15 mouse cellular contexts compared by ENCODE assay signal in the genomic region with DNA sequence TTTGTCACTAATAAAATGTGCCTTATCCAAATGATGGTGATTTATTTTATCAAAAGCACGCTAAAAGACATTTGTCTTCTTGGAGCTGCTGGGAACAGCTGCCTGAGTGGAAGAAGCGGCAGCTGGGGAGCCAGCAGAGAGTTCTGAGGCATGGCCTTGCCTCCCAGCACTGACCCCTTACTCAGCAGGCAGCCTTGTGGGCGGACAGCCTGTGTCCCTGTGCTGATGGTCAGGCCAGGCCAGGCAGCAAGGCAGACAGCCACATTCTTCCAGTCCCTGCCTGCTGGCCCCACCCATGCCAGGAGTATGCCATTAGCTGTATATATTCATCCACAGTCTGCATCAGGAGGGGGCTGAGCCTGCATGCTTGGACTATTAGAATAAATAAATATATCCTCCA.
A peak's percentile ranks its signal among the peaks of the same experiment; 100 is the strongest.
DNase-seq lines count a peak whose midpoint lies in the region; ATAC-seq lines count a peak whose summit lies in the region.
"Had no signal": no experiment of that assay in that cellular context is flagged by ENCODE, and none has a peak within 500 bp of the region (broad histone marks: within the 10 kb centered on the region; RNA-seq: fewer than 3 reads in every experiment).

No protein-coding gene starts in this region.

- no peaks in the 10 kb centered on the region for H3K9me3 ChIP-seq in midbrain, embryonic 10.5 days (replicated peaks)
- H3K9me3 ChIP-seq in midbrain, embryonic 13.5 days = no peaks in the 10 kb centered on the region
- H3K9me3 ChIP-seq in embryonic facial prominence, embryonic 10.5 days = no peaks in the 10 kb centered on the region
- no peaks in the 10 kb centered on the region for H3K9me3 ChIP-seq in midbrain, embryonic 12.5 days
- H3K9me3 ChIP-seq: heart, embryonic 10.5 days had no signal

- no peak overlapping the region for H3K4me2 ChIP-seq in midbrain, embryonic 13.5 days (replicated peaks)
- H3K4me2 ChIP-seq in midbrain, embryonic 12.5 days (replicated peaks) = peak overlapping the region; percentile 38; the same call in 1 of the 2 replicates

- H3K27me3 ChIP-seq in midbrain, embryonic 10.5 days (ENCODE audit: low read depth, poor library complexity, severe bottlenecking) = peaks cover 84% of the 10 kb centered on the region
- H3K27me3 ChIP-seq in midbrain, embryonic 13.5 days = peaks cover 70% of the 10 kb centered on the region
- H3K27me3 ChIP-seq in embryonic facial prominence, embryonic 10.5 days (replicated peaks; ENCODE audit: low read depth, poor library complexity, severe bottlenecking) = peaks cover 81% of the 10 kb centered on the region
- H3K27me3 ChIP-seq in midbrain, embryonic 12.5 days = peaks cover 74% of the 10 kb centered on the region

- 9% methylated on average over 3 of the region's 3 CpGs for WGBS in midbrain, embryonic 10.5 days
- WGBS in midbrain, embryonic 13.5 days = 10% methylated on average over 3 of the region's 3 CpGs
- WGBS in embryonic facial prominence, embryonic 10.5 days = 18% methylated on average over 3 of the region's 3 CpGs
- 3% methylated on average over 3 of the region's 3 CpGs for WGBS in midbrain, embryonic 12.5 days

- peak; percentile 66 for DNase-seq in midbrain, embryonic 10.5 days (ENCODE audit: low spot score)
- peak; percentile 45 for DNase-seq in embryonic facial prominence, embryonic 10.5 days (ENCODE audit: low spot score)
- DNase-seq in retina, postnatal 1 day = peak; percentile 45
- DNase-seq in lung, postnatal 10 days = no peak
- DNase-seq: adrenal gland, postnatal 25 days; cerebellum, adult 8-10 months; gastrocnemius, postnatal 14 days; heart, postnatal 14 days; kidney, postnatal 10 days had no signal

- H3K27ac ChIP-seq in midbrain, embryonic 10.5 days (replicated peaks) = peak overlapping the region; percentile 59; the same call in 1 of the 2 replicates
- H3K27ac ChIP-seq in midbrain, embryonic 13.5 days = no peak overlapping the region
- no peak overlapping the region for H3K27ac ChIP-seq in embryonic facial prominence, embryonic 10.5 days (replicated peaks)
- no peak overlapping the region for H3K27ac ChIP-seq in midbrain, embryonic 12.5 days (replicated peaks)
- H3K27ac ChIP-seq: heart, embryonic 10.5 days; liver, embryonic 14.5 days had no signal

- peaks cover 82% of the 10 kb centered on the region for H3K4me1 ChIP-seq in midbrain, embryonic 10.5 days
- peaks cover 77% of the 10 kb centered on the region for H3K4me1 ChIP-seq in midbrain, embryonic 13.5 days (replicated peaks)
- H3K4me1 ChIP-seq in embryonic facial prominence, embryonic 10.5 days = peaks cover 35% of the 10 kb centered on the region
- peaks cover 53% of the 10 kb centered on the region for H3K4me1 ChIP-seq in midbrain, embryonic 12.5 days

- no peaks in the 10 kb centered on the region for H3K36me3 ChIP-seq in midbrain, embryonic 10.5 days
- no peaks in the 10 kb centered on the region for H3K36me3 ChIP-seq in midbrain, embryonic 13.5 days
- H3K36me3 ChIP-seq in embryonic facial prominence, embryonic 10.5 days (replicated peaks) = no peaks in the 10 kb centered on the region
- no peaks in the 10 kb centered on the region for H3K36me3 ChIP-seq in midbrain, embryonic 12.5 days
- H3K36me3 ChIP-seq: heart, embryonic 10.5 days had no signal

- no peak for ATAC-seq in midbrain, embryonic 13.5 days
- peak; percentile 10; the same call in 1 of the 2 replicates for ATAC-seq in midbrain, embryonic 12.5 days (ENCODE audit: low FRiP score, low read depth)
- no peak for ATAC-seq in frontal cortex, adult (ENCODE audit: low TSS enrichment)
- ATAC-seq: lung, postnatal 0 days had no signal

- H3K9ac ChIP-seq in midbrain, embryonic 13.5 days (replicated peaks) = no peak overlapping the region
- H3K9ac ChIP-seq in midbrain, embryonic 12.5 days (replicated peaks) = no peak overlapping the region
- H3K9ac ChIP-seq: liver, embryonic 14.5 days had no signal

- H3K4me3 ChIP-seq in midbrain, embryonic 10.5 days = 0 out of 2 replicates have a peak overlapping the region, but pooled peaks have one; percentile 24
- H3K4me3 ChIP-seq in midbrain, embryonic 13.5 days (replicated peaks) = no peak overlapping the region
- no peak overlapping the region for H3K4me3 ChIP-seq in embryonic facial prominence, embryonic 10.5 days
- H3K4me3 ChIP-seq in midbrain, embryonic 12.5 days = no peak overlapping the region
- H3K4me3 ChIP-seq: heart, embryonic 10.5 days had no signal
